In the genomic region with DNA sequence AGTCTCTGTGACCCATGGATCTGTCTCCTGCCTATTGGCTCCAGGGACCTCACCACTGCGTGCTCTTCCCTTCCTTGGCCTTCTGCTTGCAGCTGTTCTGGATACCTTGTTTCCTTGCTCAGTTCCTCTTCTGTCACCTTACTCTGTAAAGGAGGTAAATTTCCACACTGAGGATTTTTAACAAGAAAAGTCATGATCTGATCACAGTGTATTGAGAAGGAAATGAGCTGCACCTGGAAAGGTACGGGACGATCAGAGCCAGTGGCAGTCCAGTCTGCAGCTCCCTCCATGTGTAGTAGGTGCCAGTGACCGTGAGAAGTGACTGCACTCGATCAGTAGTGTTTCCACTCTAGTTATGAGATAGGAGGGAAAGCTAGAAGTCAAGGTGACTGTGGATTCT, we compare ENCODE assay signal across 16 mouse cellular contexts.
"Had no signal": no experiment of that assay in that cellular context is flagged by ENCODE, and none has a peak within 500 bp of the region (broad histone marks: within the 10 kb centered on the region; RNA-seq: fewer than 3 reads in every experiment).

No protein-coding gene starts in this region.

- DNase-seq: cerebellum, adult 8-10 months; cerebellum, adult 9-10 months; cerebellum, adult 9-11 months; cerebellum, postnatal 10 days; cerebellum, postnatal 14 days; cerebellum, postnatal 25 days; cerebellum, postnatal 36 days; embryo, embryonic 11 days; forebrain, postnatal 0 days; gastrocnemius, adult 2 months; gastrocnemius, postnatal 10 days; gastrocnemius, postnatal 14 days; gastrocnemius, postnatal 25 days; gastrocnemius, postnatal 36 days; heart, adult 18-20 months; heart, adult 2 months had no signal
